Mouse (Mus musculus) mouse trophoblast stem cell (cell line): ENCODE data around the gene Sox8.

Source experiments
- in situ Hi-C, 2 experiments: fragments of 300-500 bp; cut with MseI, MboI; formaldehyde crosslinking; loops; 2 replicates in 1 of 2; 3 replicates in 1 of 2; pipeline ENCODE4 v1.15.1; 2025

Gene Sox8

DNA sequence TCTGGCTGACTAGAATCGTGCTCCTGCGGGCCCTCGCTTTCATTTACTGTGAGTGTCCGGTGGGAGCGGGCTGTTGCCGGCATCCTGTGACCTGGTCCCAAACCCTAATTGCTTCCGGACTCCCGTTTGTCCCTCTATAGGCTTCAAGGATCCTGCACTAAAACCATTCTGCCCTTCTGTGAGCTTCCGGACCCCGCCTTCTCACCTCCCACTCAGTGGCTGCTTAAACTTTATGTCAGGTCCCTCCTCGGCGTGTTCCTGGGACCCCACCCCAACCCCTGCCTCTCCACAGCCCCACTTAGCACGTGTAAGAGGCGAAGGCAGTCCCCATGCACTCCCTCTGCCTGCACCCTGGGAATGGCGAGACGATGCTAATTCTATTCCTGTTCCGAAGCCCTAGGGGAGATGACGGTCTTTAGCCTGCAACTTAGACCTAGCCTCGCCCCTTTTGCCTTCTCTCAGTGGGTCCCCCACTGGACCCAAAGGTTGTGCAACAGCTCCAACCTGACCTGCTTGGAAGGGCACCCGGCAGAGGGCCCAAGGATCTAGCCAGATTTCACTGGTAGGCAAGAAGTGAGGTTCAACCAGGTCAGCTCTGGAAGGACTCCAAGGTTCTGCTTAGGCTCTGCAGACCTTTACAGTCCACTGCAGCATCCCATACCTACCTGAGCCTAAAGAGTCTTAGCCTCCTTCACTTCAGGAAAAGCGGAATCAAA, 9.0 kb upstream of the Sox8 start:
- in situ Hi-C loops: no loop called here

- in situ Hi-C loops: no loop called here
These were observed 8.4 kb upstream of the Sox8 start, which contains the start of gene Lmf1 for GRCm38 (mm10) chr17:25578920-25579319. Lmf1 (plus strand) TSS chr17:25579085.

- in situ Hi-C loops: no loop called here
These were observed 7.2 kb upstream of the Sox8 start for GRCm38 (mm10) chr17:25577702-25578101.

DNA sequence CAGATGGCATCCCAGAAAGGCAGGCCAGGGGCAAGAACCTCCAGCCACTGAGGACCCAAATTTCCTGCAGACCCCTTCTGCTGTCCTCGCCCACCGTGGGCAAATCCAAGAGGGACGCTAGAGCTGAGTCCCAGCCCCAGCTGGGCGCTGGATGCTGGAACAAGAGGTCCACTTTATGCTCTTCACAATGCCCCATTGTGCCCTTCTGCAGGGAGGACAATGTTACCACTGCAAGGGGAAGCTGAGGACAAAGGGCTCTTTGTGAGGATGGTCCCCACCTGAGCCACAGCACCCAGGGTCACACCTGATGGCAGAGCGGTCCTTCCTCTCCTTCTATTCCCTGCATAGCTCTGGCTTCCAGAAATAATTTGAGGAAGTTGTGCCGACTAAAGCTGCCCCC, 6.8 kb upstream of the Sox8 start:
- in situ Hi-C loops: no loop called here

DNA sequence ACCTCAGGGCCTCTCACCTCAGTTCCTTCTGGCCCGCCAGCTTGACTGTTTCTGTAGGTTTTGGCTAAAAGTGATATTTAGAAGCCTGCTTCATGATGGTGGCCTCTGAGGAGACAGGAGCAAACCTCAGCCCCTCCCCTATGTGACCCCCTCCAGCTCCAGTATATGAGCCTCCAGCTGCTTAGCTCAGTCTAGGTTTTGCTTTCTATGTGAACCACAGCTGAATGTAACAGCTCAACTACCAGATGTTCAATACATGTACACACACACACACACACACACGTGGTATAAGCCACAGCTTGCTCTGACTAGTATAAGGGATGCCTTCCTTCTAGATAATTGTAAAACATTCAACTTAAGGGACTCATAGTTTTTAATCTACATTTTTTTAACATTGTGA, 5.5 kb upstream of the Sox8 start:
- in situ Hi-C loops: no loop called here

- in situ Hi-C loops: no loop called here
These were observed 4.9 kb upstream of the Sox8 start for GRCm38 (mm10) chr17:25575208-25575971.

GRCm38 (mm10) chr17:25571453-25571820, 951 bp upstream of the Sox8 start:
- in situ Hi-C loops: no loop called here

DNA sequence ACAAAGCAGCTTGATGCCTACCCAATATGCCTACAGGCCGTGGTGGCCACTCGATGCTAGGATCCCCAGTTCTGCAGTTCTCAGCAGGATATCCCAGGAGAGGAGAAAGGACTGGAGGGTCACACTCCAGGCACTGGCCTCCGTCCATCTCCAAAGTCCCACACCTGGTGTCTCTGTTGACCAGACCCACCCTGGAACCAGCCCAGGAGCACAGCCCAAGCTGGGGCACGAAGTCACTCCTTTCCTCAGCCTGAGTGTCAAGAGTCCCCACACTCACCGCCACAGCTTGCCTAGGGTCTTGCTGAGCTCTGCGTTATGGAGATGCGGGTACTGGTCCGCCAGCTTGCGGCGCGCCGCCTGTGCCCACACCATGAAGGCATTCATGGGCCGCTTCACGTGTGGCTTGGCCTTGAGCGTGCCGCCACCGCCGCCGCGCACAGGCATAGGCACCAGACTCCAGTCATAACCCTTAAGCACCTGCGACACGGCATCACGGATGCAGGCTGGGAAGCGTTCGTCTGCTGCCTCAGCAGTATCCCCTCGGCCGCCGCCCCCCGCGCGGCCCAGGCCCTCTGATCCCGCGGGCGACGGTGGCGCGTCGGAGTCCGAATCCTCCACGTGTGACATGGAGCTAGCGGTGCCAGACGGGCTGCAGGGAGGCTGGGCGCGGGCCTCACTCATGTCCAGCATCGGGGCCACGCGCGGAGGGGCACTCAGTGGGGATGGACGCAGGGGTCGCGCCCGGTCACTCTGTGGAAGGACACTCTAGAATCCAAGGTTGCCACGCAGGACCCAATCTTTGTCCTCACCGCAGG, 446 bp downstream of the Sox8 start:
- in situ Hi-C loops: no loop called here

DNA sequence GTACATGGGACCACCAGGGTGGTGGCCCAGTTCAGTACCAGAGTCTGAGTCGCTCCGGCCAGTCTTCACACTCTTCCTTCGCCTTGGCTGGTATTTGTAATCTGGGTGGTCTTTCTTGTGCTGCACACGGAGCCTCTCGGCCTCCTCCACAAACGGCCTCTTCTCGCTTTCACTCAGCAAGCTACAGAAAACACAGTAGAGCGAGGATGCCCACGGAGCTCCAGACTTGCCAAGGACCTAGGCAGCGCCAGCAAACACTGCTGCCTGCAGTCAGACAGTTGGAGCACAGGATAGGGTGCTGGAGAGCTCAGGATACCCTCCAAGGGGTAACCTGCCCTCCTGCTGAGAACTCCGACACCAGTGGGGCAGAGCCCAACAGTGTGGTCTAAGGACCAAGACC, 1.6 kb downstream of the Sox8 start:
- in situ Hi-C loops: no loop called here

GRCm38 (mm10) chr17:25568206-25568605, 2.3 kb downstream of the Sox8 start:
- in situ Hi-C loops: no loop called here

DNA sequence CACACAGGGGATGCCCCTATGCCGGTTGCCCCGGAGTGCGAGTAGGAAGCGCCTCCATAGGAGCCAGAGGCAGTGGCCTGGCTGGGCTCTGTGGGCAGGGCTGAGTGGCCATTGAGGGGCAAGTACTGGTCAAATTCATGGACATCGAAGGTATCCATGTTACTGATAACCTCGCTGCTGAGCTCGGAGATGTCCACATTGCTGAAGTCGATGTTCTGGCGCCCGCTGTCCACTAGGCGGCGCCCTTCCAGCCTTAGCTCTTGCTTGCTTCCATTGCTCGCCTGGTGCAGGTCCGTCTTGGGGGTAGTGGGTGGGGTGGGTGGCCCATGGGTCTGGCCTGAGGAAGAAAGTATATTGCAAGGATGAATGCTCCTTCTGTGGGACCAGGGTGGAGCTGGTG, 2.7 kb downstream of the Sox8 start:
- in situ Hi-C loops: no loop called here

DNA sequence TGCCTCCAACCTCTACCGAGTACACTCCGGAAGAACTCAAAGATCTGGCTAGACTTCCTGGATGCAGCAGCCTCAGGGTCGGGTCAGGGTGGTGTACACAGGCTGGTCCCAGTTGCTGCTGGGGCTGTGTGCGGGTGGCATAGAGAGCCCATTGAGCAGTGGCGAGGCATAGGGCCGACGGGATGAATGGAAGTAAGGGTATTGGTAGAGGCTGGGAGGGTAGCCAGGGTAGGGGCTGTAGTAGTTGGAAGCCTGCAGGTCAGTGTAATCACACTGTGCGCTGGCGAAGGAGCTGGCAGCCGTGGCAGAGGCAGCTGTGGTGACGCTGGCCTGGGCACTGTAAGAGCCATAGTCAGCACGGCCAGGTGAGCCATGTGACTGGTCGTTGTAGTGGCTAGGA, 3.2 kb downstream of the Sox8 start:
- in situ Hi-C loops: no loop called here

- in situ Hi-C loops: no loop called here
These were observed 4.5 kb downstream of the Sox8 start for GRCm38 (mm10) chr17:25565860-25566600.

DNA sequence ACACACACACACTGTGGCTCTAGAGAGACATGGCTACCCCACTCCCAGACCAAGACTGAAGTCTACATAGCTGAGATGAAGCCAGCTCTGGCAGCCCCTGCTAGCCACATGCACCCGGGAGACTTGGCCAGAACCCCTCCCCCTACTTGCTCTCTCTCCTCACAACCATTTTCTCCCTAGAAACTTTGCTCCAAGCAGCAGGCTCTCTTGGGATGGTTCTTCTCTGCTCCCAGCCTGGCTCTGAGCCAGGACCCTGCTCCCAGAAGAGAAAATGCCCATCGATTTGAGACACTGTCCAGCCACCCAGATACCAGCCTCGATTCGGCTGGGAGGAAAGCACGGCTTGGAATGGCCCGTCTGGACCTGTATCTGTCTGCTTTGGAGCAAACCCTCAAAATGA, 5.2 kb downstream of the Sox8 start:
- in situ Hi-C loops: no loop called here

- in situ Hi-C loops: no loop called here
These were observed 6.0 kb downstream of the Sox8 start for GRCm38 (mm10) chr17:25564481-25564880.

GRCm38 (mm10) chr17:25561223-25562028, 9.1 kb downstream of the Sox8 start:
- in situ Hi-C loops: no loop called here

GRCm38 (mm10) chr17:25560554-25561222, 9.8 kb downstream of the Sox8 start:
- in situ Hi-C loops: no loop called here

GRCm38 (mm10) chr17:25559634-25560033, 10.9 kb downstream of the Sox8 start:
- in situ Hi-C loops: no loop called here

DNA sequence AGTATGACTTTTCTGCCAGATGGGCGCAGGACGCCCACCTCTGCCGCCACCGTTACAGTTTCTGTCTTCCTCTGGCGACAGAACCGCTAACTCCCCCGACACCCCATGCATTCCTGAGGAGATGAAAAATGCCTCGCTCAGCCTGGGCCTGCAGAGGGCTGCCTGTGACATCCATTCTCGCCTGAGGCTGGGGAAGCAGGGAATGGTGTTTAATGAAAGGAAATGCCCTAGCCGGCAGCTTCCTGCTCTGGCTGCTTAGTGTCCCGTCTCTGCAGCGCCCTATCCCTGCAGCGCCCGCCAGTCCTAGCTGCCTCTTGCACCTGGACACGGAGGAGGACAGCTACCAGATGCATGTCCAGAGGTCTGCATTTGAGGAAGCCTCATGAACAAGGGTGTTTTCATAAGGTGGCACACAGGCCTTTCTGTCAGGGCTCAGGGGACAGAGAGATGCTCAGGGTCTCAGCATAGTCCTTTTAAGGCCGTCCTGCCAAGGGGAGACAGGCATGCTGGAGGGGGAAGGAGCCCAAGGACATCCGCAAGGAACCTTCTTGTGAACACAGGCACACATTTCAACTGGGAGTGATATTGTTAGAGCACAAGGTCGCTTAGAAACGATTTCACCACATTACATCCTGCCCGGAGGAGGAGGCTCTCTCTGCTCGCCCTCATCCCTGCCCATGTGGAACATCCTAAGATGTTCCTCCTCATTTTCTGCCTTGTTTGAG, 13.7 kb downstream of the Sox8 start:
- in situ Hi-C loops: no loop called here
